Mouse (Mus musculus) megakaryocyte, embryonic 14.5 days (primary cell): ENCODE measurements around the gene Frrs1l.

Source experiments
- FLI1 ChIP-seq: IDR thresholded peaks from 2 replicates; pipeline ENCODE4 v1.6.1; 2012; ENCODE audit warnings: low read length, inconsistent platforms, mixed read lengths
- GATA1 ChIP-seq: IDR thresholded peaks from 3 replicates; pipeline ENCODE4 v1.6.1; 2012; ENCODE audit warnings: mixed read lengths, low read length, inconsistent platforms, borderline replicate concordance

DNA sequence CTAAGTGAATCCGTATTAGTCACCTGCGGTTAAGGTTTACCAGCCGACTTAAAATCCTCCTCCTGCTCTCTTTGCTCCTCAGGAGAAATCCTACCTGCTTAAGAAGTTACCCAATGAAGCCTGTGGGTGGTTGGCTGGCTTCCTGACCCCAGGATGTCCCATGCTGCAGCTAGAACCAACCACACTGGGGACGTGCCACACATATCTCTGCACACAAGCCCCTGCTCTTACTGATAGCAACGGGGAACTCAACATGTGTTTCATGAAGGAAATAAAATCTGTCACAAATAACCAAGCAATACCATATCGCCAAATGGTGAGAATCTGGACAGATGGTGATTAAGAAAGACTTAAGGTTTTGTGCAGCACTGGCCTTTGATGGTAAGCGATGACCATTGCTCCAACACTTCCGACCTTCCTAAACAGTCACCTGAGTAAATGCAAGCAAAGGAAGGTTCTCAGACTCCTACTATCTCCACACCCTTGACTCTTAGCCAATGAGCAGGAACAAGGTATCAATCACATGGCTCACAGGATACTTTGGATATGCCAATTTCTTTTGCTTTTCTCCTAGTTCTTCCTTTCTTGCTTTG, 21.4 kb upstream of the Frrs1l start:
- TF ChIP-seq GATA1 (no peak), FLI1 (no peak)
